Comparison of ENCODE assay signal across 14 mouse cellular contexts in genomic region chr12:43843907-43844537, GRCm38 (mm10).
DNase-seq lines count a peak whose midpoint lies in the region; ATAC-seq lines count a peak whose summit lies in the region.
"Had no signal": no experiment of that assay in that cellular context is flagged by ENCODE, and none has a peak within 500 bp of the region (broad histone marks: within the 10 kb centered on the region; RNA-seq: fewer than 3 reads in every experiment).

No protein-coding gene starts in this region.

- H3K9me3 ChIP-seq in forebrain, embryonic 11.5 days (ENCODE audit: control insufficient read depth, low read length): no peaks in the 10 kb centered on the region
- no peaks in the 10 kb centered on the region for H3K9me3 ChIP-seq in hindbrain, embryonic 14.5 days (ENCODE audit: control insufficient read depth, low read length)
- H3K9me3 ChIP-seq in neural tube, embryonic 13.5 days: no peaks in the 10 kb centered on the region
- no peaks in the 10 kb centered on the region for H3K9me3 ChIP-seq in kidney, embryonic 14.5 days (ENCODE audit: control insufficient read depth, low read length)
- H3K9me3 ChIP-seq: embryonic facial prominence, embryonic 13.5 days; G1E had no signal

- 0 out of 2 replicates have a peak, but pooled peaks have one; percentile 58 for ATAC-seq in forebrain, embryonic 11.5 days (replicated peaks; ENCODE audit: low FRiP score)
- ATAC-seq in hindbrain, embryonic 14.5 days (ENCODE audit: low FRiP score): peak; percentile 79; the same call in 1 of the 2 replicates
- peak; percentile 32; the same call in 1 of the 2 replicates for ATAC-seq in neural tube, embryonic 13.5 days (ENCODE audit: low read depth)
- ATAC-seq in kidney, embryonic 14.5 days (ENCODE audit: low FRiP score, low TSS enrichment): no peak
- ATAC-seq: intestine, embryonic 16.5 days had no signal

- 40% methylated on average over 5 of the region's 5 CpGs for WGBS in forebrain, embryonic 11.5 days
- WGBS in hindbrain, embryonic 14.5 days: 8% methylated on average over 5 of the region's 5 CpGs
- 29% methylated on average over 5 of the region's 5 CpGs for WGBS in neural tube, embryonic 13.5 days
- 71% methylated on average over 5 of the region's 5 CpGs for WGBS in kidney, embryonic 14.5 days

- H3K4me3 ChIP-seq in forebrain, embryonic 11.5 days (ENCODE audit: low read depth, low read length): no peak overlapping the region
- H3K4me3 ChIP-seq in hindbrain, embryonic 14.5 days (replicated peaks; ENCODE audit: low read length): no peak overlapping the region
- no peak overlapping the region for H3K4me3 ChIP-seq in neural tube, embryonic 13.5 days
- no peak overlapping the region for H3K4me3 ChIP-seq in kidney, embryonic 14.5 days (ENCODE audit: low read length)
- H3K4me3 ChIP-seq: embryonic facial prominence, embryonic 13.5 days had no signal

- no peak overlapping the region for H3K4me2 ChIP-seq in forebrain, embryonic 11.5 days (ENCODE audit: low read depth, low read length, severe bottlenecking)
- H3K4me2 ChIP-seq in hindbrain, embryonic 14.5 days (replicated peaks): no peak overlapping the region
- no peak overlapping the region for H3K4me2 ChIP-seq in neural tube, embryonic 13.5 days
- H3K4me2 ChIP-seq in kidney, embryonic 14.5 days (replicated peaks; ENCODE audit: low read depth, low read length): no peak overlapping the region
- H3K4me2 ChIP-seq: embryonic facial prominence, embryonic 13.5 days had no signal

- no peaks in the 10 kb centered on the region for H3K27me3 ChIP-seq in forebrain, embryonic 11.5 days (ENCODE audit: control insufficient read depth, insufficient read depth, low read length)
- H3K27me3 ChIP-seq in hindbrain, embryonic 14.5 days (ENCODE audit: control insufficient read depth, insufficient read depth, low read length): no peaks in the 10 kb centered on the region
- no peaks in the 10 kb centered on the region for H3K27me3 ChIP-seq in neural tube, embryonic 13.5 days
- H3K27me3 ChIP-seq in kidney, embryonic 14.5 days (ENCODE audit: control insufficient read depth, insufficient read depth, low read length): no peaks in the 10 kb centered on the region
- H3K27me3 ChIP-seq: embryonic facial prominence, embryonic 13.5 days had no signal

- H3K36me3 ChIP-seq in forebrain, embryonic 11.5 days (ENCODE audit: control insufficient read depth, insufficient read depth, low read length): no peaks in the 10 kb centered on the region
- no peaks in the 10 kb centered on the region for H3K36me3 ChIP-seq in hindbrain, embryonic 14.5 days (replicated peaks; ENCODE audit: control insufficient read depth, insufficient read depth)
- no peaks in the 10 kb centered on the region for H3K36me3 ChIP-seq in neural tube, embryonic 13.5 days
- H3K36me3 ChIP-seq in kidney, embryonic 14.5 days (ENCODE audit: control insufficient read depth, insufficient read depth, low read length): no peaks in the 10 kb centered on the region
- H3K36me3 ChIP-seq: embryonic facial prominence, embryonic 13.5 days; G1E had no signal

- no peak overlapping the region for H3K9ac ChIP-seq in forebrain, embryonic 11.5 days (ENCODE audit: low read length)
- H3K9ac ChIP-seq in hindbrain, embryonic 14.5 days: no peak overlapping the region
- no peak overlapping the region for H3K9ac ChIP-seq in neural tube, embryonic 13.5 days
- H3K9ac ChIP-seq in kidney, embryonic 14.5 days (ENCODE audit: low read depth, low read length): no peak overlapping the region
- H3K9ac ChIP-seq: embryonic facial prominence, embryonic 13.5 days had no signal

- no peak overlapping the region for H3K27ac ChIP-seq in forebrain, embryonic 11.5 days (ENCODE audit: low read depth, low read length)
- H3K27ac ChIP-seq in hindbrain, embryonic 14.5 days: no peak overlapping the region
- no peak overlapping the region for H3K27ac ChIP-seq in neural tube, embryonic 13.5 days (replicated peaks)
- H3K27ac ChIP-seq in kidney, embryonic 14.5 days (ENCODE audit: low read depth, low read length): no peak overlapping the region
- H3K27ac ChIP-seq: embryonic facial prominence, embryonic 13.5 days had no signal

- intact Hi-C loops in left cerebral cortex, postnatal 4 days (cut with DNase I): no loop called here

- DNase-seq in left cerebral cortex, postnatal 4 days: peak; percentile 10
- DNase-seq in left cerebral cortex, adult 8-10 months (ENCODE audit: low spot score in 2 of 2): no peak
- no peak for DNase-seq in forebrain, embryonic 11.5 days (ENCODE audit: low spot score)
- DNase-seq in hindbrain, embryonic 14.5 days (ENCODE audit: low spot score): no peak
- DNase-seq in yolk sac, embryonic 10.5 days (ENCODE audit: low spot score): no peak
- DNase-seq in lung, postnatal 14 days: no peak
- DNase-seq: cerebellum, adult 18-20 months; heart, adult 18-20 months; lung, postnatal 36 days had no signal

- H3K4me1 ChIP-seq in forebrain, embryonic 11.5 days (replicated peaks; ENCODE audit: control insufficient read depth, insufficient read depth, low read length): no peaks in the 10 kb centered on the region
- H3K4me1 ChIP-seq in hindbrain, embryonic 14.5 days (replicated peaks; ENCODE audit: control insufficient read depth, insufficient read depth, low read length): no peaks in the 10 kb centered on the region
- 0 out of 2 replicates have a peak, but pooled peaks cover 5% of the 10 kb centered on the region for H3K4me1 ChIP-seq in neural tube, embryonic 13.5 days (replicated peaks)
- no peaks in the 10 kb centered on the region for H3K4me1 ChIP-seq in kidney, embryonic 14.5 days (ENCODE audit: control insufficient read depth, insufficient read depth, low read length)
- H3K4me1 ChIP-seq: embryonic facial prominence, embryonic 13.5 days had no signal
